Mouse (Mus musculus): ENCODE measurements around the gene Iqcf3. TPM values are rescaled to one million over a fixed set of nuclear protein-coding genes. Genes with fewer than 3 reads are reported as not detected.

Iqcf3 gene
- polyA plus RNA-seq (2015; fragmentation: Nextera tagmentation; extraction: Ambion mirVana): not detected in 2 replicates

GRCm38 (mm10) chr9:106561531-106561930, at the start of gene Iqcf3:
Gene Iqcf3 (minus strand): TSS chr9:106561631.

GRCm38 (mm10) chr9:106570896-106571295, 9.5 kb upstream of the Iqcf3 start, which contains the start of gene Iqcf4:
Gene Iqcf4 (minus strand): TSS chr9:106570996.

GRCm38 (mm10) chr9:106514273-106514672, 47.2 kb downstream of the Iqcf3 start, which contains the start of gene Iqcf5:
Gene Iqcf5 (plus strand): TSS chr9:106514573.

GRCm38 (mm10) chr9:106499667-106500066, 61.8 kb downstream of the Iqcf3 start, which contains the start of gene Iqcf1:
Gene Iqcf1 (plus strand): TSS chr9:106499967.

GRCm38 (mm10) chr9:106476924-106477484, 84.4 kb downstream of the Iqcf3 start, which contains the start of gene Parp3:
Gene Parp3 (minus strand): TSS chr9:106476949.

GRCm38 (mm10) chr9:106475663-106476001, 85.8 kb downstream of the Iqcf3 start, which contains the start of gene Rrp9:
Gene Rrp9 (plus strand): TSS chr9:106475963.

GRCm38 (mm10) chr9:106465571-106466200, 95.7 kb downstream of the Iqcf3 start, which contains the start of gene Gpr62:
Gene Gpr62 (minus strand): TSS chr9:106465938.

GRCm38 (mm10) chr9:106453271-106454070, 108.0 kb downstream of the Iqcf3 start, which contains the start of gene Pcbp4:
Gene Pcbp4 (plus strand): TSS chr9:106453291.

Other genes with a start within 250 kb of the Iqcf3 start
- 17.9 and 18.0 TPM in 2 replicates for gene Dusp7, start 193.0 kb downstream of the Iqcf3 start, polyA plus RNA-seq (2015; fragmentation: Nextera tagmentation; extraction: Ambion mirVana)
- 704 and 771 TPM in 2 replicates for gene Rpl29, start 132.2 kb downstream of the Iqcf3 start, polyA plus RNA-seq (2015; fragmentation: Nextera tagmentation; extraction: Ambion mirVana)
- gene Acy1, start 123.3 kb downstream of the Iqcf3 start, polyA plus RNA-seq (2015; fragmentation: Nextera tagmentation; extraction: Ambion mirVana): 19.4 and 21.4 TPM in 2 replicates
- 14.5 and 17.0 TPM in 2 replicates for gene Abhd14b, start 114.2 kb downstream of the Iqcf3 start, polyA plus RNA-seq (2015; fragmentation: Nextera tagmentation; extraction: Ambion mirVana)
- 77.4 and 83.7 TPM in 2 replicates for gene Abhd14a, start 114.0 kb downstream of the Iqcf3 start, polyA plus RNA-seq (2015; fragmentation: Nextera tagmentation; extraction: Ambion mirVana)
- gene Pcbp4, start 108.3 kb downstream of the Iqcf3 start, polyA plus RNA-seq (2015; fragmentation: Nextera tagmentation; extraction: Ambion mirVana): 184 and 212 TPM in 2 replicates
- gene Gpr62, start 95.7 kb downstream of the Iqcf3 start, polyA plus RNA-seq (2015; fragmentation: Nextera tagmentation; extraction: Ambion mirVana): 2.8 and 3.8 TPM in 2 replicates
- 36.1 and 41.9 TPM in 2 replicates for gene Rrp9, start 85.7 kb downstream of the Iqcf3 start, polyA plus RNA-seq (2015; fragmentation: Nextera tagmentation; extraction: Ambion mirVana)
- gene Parp3, start 84.7 kb downstream of the Iqcf3 start, polyA plus RNA-seq (2015; fragmentation: Nextera tagmentation; extraction: Ambion mirVana): 2.6 and 3.6 TPM in 2 replicates
- not detected in 2 replicates for gene Iqcf1, start 61.7 kb downstream of the Iqcf3 start, polyA plus RNA-seq (2015; fragmentation: Nextera tagmentation; extraction: Ambion mirVana)
- gene Iqcf5, start 47.1 kb downstream of the Iqcf3 start, polyA plus RNA-seq (2015; fragmentation: Nextera tagmentation; extraction: Ambion mirVana): not detected in 2 replicates
- gene Iqcf4, start 9.4 kb upstream of the Iqcf3 start, polyA plus RNA-seq (2015; fragmentation: Nextera tagmentation; extraction: Ambion mirVana): not detected in 2 replicates
- gene Iqcf6, start 65.0 kb upstream of the Iqcf3 start, polyA plus RNA-seq (2015; fragmentation: Nextera tagmentation; extraction: Ambion mirVana): not detected in 2 replicates
- gene Grm2, start 94.5 kb upstream of the Iqcf3 start, polyA plus RNA-seq (2015; fragmentation: Nextera tagmentation; extraction: Ambion mirVana): 8.0 and 8.3 TPM in 2 replicates
- gene Tex264, start 124.3 kb upstream of the Iqcf3 start, polyA plus RNA-seq (2015; fragmentation: Nextera tagmentation; extraction: Ambion mirVana): 93.6 and 93.9 TPM in 2 replicates
- gene Rad54l2, start 227.6 kb upstream of the Iqcf3 start, polyA plus RNA-seq (2015; fragmentation: Nextera tagmentation; extraction: Ambion mirVana): 3.9 and 5.0 TPM in 2 replicates

Measured in neural tube, postnatal 0 days (tissue).